Mouse (Mus musculus): ENCODE results near the gene Pirb. TPM values are rescaled to one million over a fixed set of nuclear protein-coding genes. Genes with fewer than 3 reads are reported as not detected.
A peak's percentile ranks its signal among the peaks of the same experiment; 100 is the strongest.

Gene Pirb
- polyA plus RNA-seq, 1 experiment = 5.4 TPM

GRCm38 (mm10) chr7:3676371-3676770 is 43.8 kb downstream of the Pirb start:
- Histone ChIP-seq H3K36me3 (ENCODE audit: control insufficient read depth, insufficient read depth, low read length) (no peaks in the 10 kb centered on the region), H3K4me1 (ENCODE audit: control insufficient read depth, insufficient read depth, low read length) (no peaks in the 10 kb centered on the region), H3K27ac (ENCODE audit: insufficient read depth, low read depth, low read length) (no peak overlapping the region), H3K4me3 (ENCODE audit: insufficient read depth, low read depth, low read length) (no peak overlapping the region), H3K27me3 (replicated peaks; ENCODE audit: control insufficient read depth, insufficient read depth, low read length) (no peaks in the 10 kb centered on the region)
- TF ChIP-seq POLR2A (IDR thresholded peaks at IDR 0.05; ENCODE audit: low read depth, low read length) (no peak), CTCF (conservative IDR thresholded peaks at IDR 0.05; ENCODE audit: insufficient read depth, insufficient read length, low read depth, low read length) (no peak)
- DNase-seq = no peak
- WGBS = 85% methylated on average over 12 of the region's 12 CpGs

DNA sequence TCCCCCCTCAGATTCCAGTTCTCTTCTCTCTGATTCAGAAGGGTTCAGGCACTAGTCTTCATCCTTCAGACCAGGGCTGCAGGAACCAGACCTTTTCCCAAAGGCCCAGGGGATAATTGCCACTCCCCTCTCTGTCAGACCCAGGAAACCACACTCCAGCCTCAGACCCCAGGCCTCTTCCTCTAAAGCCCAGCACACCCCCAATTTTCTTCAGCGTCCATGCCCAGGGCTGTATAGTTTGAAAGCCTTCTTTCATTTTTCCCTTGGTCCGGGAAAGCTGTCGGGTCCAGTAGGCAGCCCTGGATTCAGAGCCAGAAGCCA is 45.0 kb downstream of the Pirb start:
- Histone ChIP-seq H3K4me1 (ENCODE audit: control insufficient read depth, insufficient read depth, low read length) (no peaks in the 10 kb centered on the region), H3K4me3 (ENCODE audit: insufficient read depth, low read depth, low read length) (no peak overlapping the region), H3K27ac (ENCODE audit: insufficient read depth, low read depth, low read length) (no peak overlapping the region), H3K27me3 (replicated peaks; ENCODE audit: control insufficient read depth, insufficient read depth, low read length) (no peaks in the 10 kb centered on the region), H3K36me3 (ENCODE audit: control insufficient read depth, insufficient read depth, low read length) (no peaks in the 10 kb centered on the region)
- TF ChIP-seq POLR2A (IDR thresholded peaks at IDR 0.05; ENCODE audit: low read depth, low read length) = no peak
- no peak for TF ChIP-seq CTCF (conservative IDR thresholded peaks at IDR 0.05; ENCODE audit: insufficient read depth, insufficient read length, low read depth, low read length)
- no peak for DNase-seq
- WGBS = 80% methylated on average over 3 of the region's 3 CpGs

- Histone ChIP-seq H3K4me1 (ENCODE audit: control insufficient read depth, insufficient read depth, low read length) (no peaks in the 10 kb centered on the region), H3K4me3 (ENCODE audit: insufficient read depth, low read depth, low read length) (no peak overlapping the region), H3K27me3 (replicated peaks; ENCODE audit: control insufficient read depth, insufficient read depth, low read length) (no peaks in the 10 kb centered on the region), H3K36me3 (ENCODE audit: control insufficient read depth, insufficient read depth, low read length) (no peaks in the 10 kb centered on the region), H3K27ac (ENCODE audit: insufficient read depth, low read depth, low read length) (no peak overlapping the region)
- TF ChIP-seq CTCF (conservative IDR thresholded peaks at IDR 0.05; ENCODE audit: insufficient read depth, insufficient read length, low read depth, low read length) (peak; percentile 93), POLR2A (IDR thresholded peaks at IDR 0.05; ENCODE audit: low read depth, low read length) (no peak)
- DNase-seq = peak; percentile 85
- 70% methylated on average over 10 of the region's 10 CpGs for WGBS
These were observed 45.5 kb downstream of the Pirb start for GRCm38 (mm10) chr7:3674507-3675227.

DNA sequence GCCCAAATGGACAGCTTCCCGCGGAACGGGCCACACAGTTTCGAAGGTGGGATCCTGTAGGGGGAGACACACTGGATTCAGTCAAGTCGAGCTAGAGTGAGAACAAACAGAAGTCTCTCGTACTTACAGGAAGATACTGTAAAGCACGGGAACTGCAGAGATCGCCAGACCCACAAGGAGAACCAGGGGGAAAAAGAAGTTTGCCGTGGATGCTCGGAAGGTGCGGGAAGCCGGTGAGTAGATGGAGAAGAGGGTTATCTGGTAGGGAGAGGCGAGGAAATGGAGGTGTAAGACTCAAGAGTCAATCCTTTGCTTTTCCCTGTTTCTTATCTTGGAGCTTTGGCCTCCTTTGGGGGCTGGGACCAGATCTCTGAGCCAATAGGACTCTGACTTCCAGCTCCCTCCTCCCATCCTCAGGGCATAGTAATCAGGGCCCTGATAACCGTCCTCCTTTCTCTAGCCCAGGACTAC is 53.2 kb downstream of the Pirb start:
- Histone ChIP-seq H3K4me3 (ENCODE audit: insufficient read depth, low read depth, low read length) (peak overlapping the region; percentile 39; the same call in 1 of the 2 replicates), H3K27ac (ENCODE audit: insufficient read depth, low read depth, low read length) (no peak overlapping the region)
- DNase-seq = no peak

GRCm38 (mm10) chr7:3665215-3666114 is 54.7 kb downstream of the Pirb start, which contains the start of gene Leng1:
Gene Leng1, minus strand, starts transcription at chr7:3665840.
- WGBS = 3% methylated on average over 45 of the region's 45 CpGs
- DNase-seq = peak; percentile 99
- Histone ChIP-seq H3K27ac (ENCODE audit: insufficient read depth, low read depth, low read length) (peak within 1 kb of the TSS; percentile 87), H3K4me3 (ENCODE audit: insufficient read depth, low read depth, low read length) (peak within 1 kb of the TSS; percentile 87), H3K4me1 (ENCODE audit: control insufficient read depth, insufficient read depth, low read length) (peaks cover 7% of the 10 kb centered on the region; the same call in 1 of the 2 replicates), H3K27me3 (replicated peaks; ENCODE audit: control insufficient read depth, insufficient read depth, low read length) (no peaks in the 10 kb centered on the region), H3K36me3 (ENCODE audit: control insufficient read depth, insufficient read depth, low read length) (no peaks in the 10 kb centered on the region; the same call in 1 of the 2 replicates)
- peak; percentile 96 for TF ChIP-seq POLR2A (IDR thresholded peaks at IDR 0.05; ENCODE audit: low read depth, low read length)
- TF ChIP-seq CTCF (conservative IDR thresholded peaks at IDR 0.05; ENCODE audit: insufficient read depth, insufficient read length, low read depth, low read length) = no peak

More for the DNA sequence above, 53.2 kb downstream of the Pirb start:
- Histone ChIP-seq H3K27me3 (replicated peaks; ENCODE audit: control insufficient read depth, insufficient read depth, low read length) (no peaks in the 10 kb centered on the region), H3K36me3 (ENCODE audit: control insufficient read depth, insufficient read depth, low read length) (no peaks in the 10 kb centered on the region), H3K4me1 (ENCODE audit: control insufficient read depth, insufficient read depth, low read length) (peaks cover 7% of the 10 kb centered on the region; the same call in 1 of the 2 replicates)
- WGBS = 48% methylated on average over 14 of the region's 14 CpGs
- TF ChIP-seq CTCF (conservative IDR thresholded peaks at IDR 0.05; ENCODE audit: insufficient read depth, insufficient read length, low read depth, low read length) (no peak), POLR2A (IDR thresholded peaks at IDR 0.05; ENCODE audit: low read depth, low read length) (no peak)

- no peaks in the 10 kb centered on the region for H3K27me3 ChIP-seq (replicated peaks; ENCODE audit: control insufficient read depth, insufficient read depth, low read length)
- H3K36me3 ChIP-seq (ENCODE audit: control insufficient read depth, insufficient read depth, low read length) = peaks cover under 1% of the 10 kb centered on the region; the same call in 1 of the 2 replicates
- peaks cover 7% of the 10 kb centered on the region; the same call in 1 of the 2 replicates for H3K4me1 ChIP-seq (ENCODE audit: control insufficient read depth, insufficient read depth, low read length)
- WGBS = 21% methylated on average over 15 of the region's 15 CpGs
- peak overlapping the region; percentile 87 for H3K27ac ChIP-seq (ENCODE audit: insufficient read depth, low read depth, low read length)
- TF ChIP-seq POLR2A (IDR thresholded peaks at IDR 0.05; ENCODE audit: low read depth, low read length) (no peak), CTCF (conservative IDR thresholded peaks at IDR 0.05; ENCODE audit: insufficient read depth, insufficient read length, low read depth, low read length) (no peak)
- peak; percentile 70 for DNase-seq
- H3K4me3 ChIP-seq (ENCODE audit: insufficient read depth, low read depth, low read length) = peak overlapping the region; percentile 87
These were observed 55.5 kb downstream of the Pirb start for GRCm38 (mm10) chr7:3664524-3665214.

Other genes starting within 250 kb of the Pirb start
- gene Tarm1, start 217.8 kb downstream of the Pirb start, polyA plus RNA-seq (2012; rRNA removed) = 2.9 and 3.7 TPM in 2 replicates
- 0.19 and 0.26 TPM in 2 replicates for gene Oscar, start 104.2 kb downstream of the Pirb start, polyA plus RNA-seq (2012; rRNA removed)
- 722 and 885 TPM in 2 replicates for gene Ndufa3, start 103.0 kb downstream of the Pirb start, polyA plus RNA-seq (2012; rRNA removed)
- 7.6 and 9.9 TPM in 2 replicates for gene Tfpt, start 90.5 kb downstream of the Pirb start, polyA plus RNA-seq (2012; rRNA removed)
- 21.3 and 24.1 TPM in 2 replicates for gene Prpf31, start 90.4 kb downstream of the Pirb start, polyA plus RNA-seq (2012; rRNA removed)
- 41.9 and 45.0 TPM in 2 replicates for gene Cnot3, start 75.1 kb downstream of the Pirb start, polyA plus RNA-seq (2012; rRNA removed)
- gene Leng1, start 54.6 kb downstream of the Pirb start, polyA plus RNA-seq (2012; rRNA removed) = 5.5 and 6.8 TPM in 2 replicates
- 45.5 and 62.2 TPM in 2 replicates for gene Tmc4, start 42.8 kb downstream of the Pirb start, polyA plus RNA-seq (2012; rRNA removed)
- gene Tsen34, start 27.5 kb downstream of the Pirb start, polyA plus RNA-seq (2012; rRNA removed) = 88.2 and 105 TPM in 2 replicates
- 56.2 and 61.4 TPM in 2 replicates for gene Mboat7, start 26.9 kb downstream of the Pirb start, polyA plus RNA-seq (2012; rRNA removed)
- 1,031 and 1,047 TPM in 2 replicates for gene Rps9, start 16.4 kb downstream of the Pirb start, polyA plus RNA-seq (2012; rRNA removed)
- 0.11 and 0.23 TPM in 2 replicates for gene Gm15448, start 105.3 kb upstream of the Pirb start, polyA plus RNA-seq (2012; rRNA removed)
- 0.16 and 0.30 TPM in 2 replicates for gene Pira2, start 124.7 kb upstream of the Pirb start, polyA plus RNA-seq (2012; rRNA removed)
- 0.15 and 0.23 TPM in 2 replicates for gene Gm14548, start 177.7 kb upstream of the Pirb start, polyA plus RNA-seq (2012; rRNA removed)
- gene Lilra6, start 195.1 kb upstream of the Pirb start, polyA plus RNA-seq (2012; rRNA removed) = 0.11 and 0.20 TPM in 2 replicates

Data from kidney, adult 2 months (tissue).